Mouse (Mus musculus): ENCODE data around the gene Ctr9.

DNA sequence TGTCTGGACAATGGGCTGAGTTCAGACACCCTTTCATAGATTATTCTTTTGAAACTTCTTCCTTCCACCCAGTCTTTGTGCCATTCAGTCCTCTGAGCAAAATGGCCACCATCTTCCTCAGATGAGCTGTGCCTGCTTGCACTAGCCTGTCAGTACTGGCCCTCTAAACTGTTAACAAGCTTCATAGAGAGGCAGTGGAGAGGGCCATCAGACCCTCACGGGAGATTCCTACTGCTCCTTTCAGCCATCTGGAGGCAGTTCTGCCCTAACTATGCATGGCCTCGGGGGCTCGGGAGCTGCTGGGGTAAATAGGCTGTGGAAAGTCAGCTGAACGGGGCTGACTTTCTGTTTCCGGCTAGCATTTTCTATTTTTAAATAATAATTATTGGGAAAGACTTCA is 30.8 kb downstream of the Ctr9 start:
- no peak for TF ChIP-seq CTCF (IDR thresholded peaks at IDR 0.05)
- no peak for TF ChIP-seq EP300 (IDR thresholded peaks at IDR 0.05)

Data from lung, postnatal 0 days (tissue).